Comparison of ENCODE assay signal across 15 mouse cellular contexts in the genomic region with DNA sequence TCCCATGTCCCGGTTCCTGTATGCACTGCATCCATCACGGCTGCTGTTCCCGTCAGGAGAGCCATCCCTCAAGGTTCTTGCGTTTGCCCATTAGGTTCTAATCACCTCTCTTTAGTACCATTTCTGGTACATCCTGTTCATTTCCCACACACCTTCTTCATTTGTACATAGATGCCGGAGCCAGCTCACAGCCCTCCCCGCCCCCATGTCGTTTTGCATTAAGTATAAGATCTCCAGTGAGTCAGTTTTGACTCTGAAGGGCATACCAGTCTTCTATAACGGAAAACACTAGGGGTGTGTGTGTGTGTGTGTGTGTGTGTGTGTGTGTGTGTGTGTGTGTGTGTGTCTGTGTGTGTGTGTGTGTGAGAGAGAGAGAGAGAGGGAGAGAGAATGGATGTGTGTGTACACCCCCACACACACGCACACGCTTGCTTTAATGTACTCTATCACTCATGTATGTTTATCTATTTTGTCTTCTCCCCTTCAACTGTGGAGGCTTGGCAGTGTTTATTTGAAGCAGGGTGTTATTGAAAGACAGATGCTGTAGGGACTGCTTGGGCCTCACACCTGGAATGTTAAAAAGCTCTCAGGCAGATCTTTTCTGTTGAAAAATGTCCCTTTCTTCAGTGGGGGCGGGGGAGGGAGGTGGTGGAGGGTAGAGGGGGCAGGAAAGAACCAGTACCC.
DNase-seq lines count a peak whose midpoint lies in the region; ATAC-seq and TF ChIP-seq lines count a peak whose summit lies in the region.
"Had no signal": no experiment of that assay in that cellular context is flagged by ENCODE, and none has a peak within 500 bp of the region (broad histone marks: within the 10 kb centered on the region; RNA-seq: fewer than 3 reads in every experiment).

No protein-coding gene starts in this region.

- no peak overlapping the region for H3K9ac ChIP-seq in intestine, embryonic 15.5 days
- H3K9ac ChIP-seq in intestine, postnatal 0 days (ENCODE audit: low read depth, low read length), result no peak overlapping the region
- no peak overlapping the region for H3K9ac ChIP-seq in embryonic facial prominence, embryonic 13.5 days
- H3K9ac ChIP-seq in midbrain, embryonic 13.5 days (replicated peaks), result peak overlapping the region; percentile 44; the same call in 1 of the 2 replicates
- no peak overlapping the region for H3K9ac ChIP-seq in liver, embryonic 11.5 days (ENCODE audit: low read depth, low read length)
- no peak overlapping the region for H3K9ac ChIP-seq in kidney, embryonic 15.5 days

- TF ChIP-seq CTCF in intestine, postnatal 0 days (IDR thresholded peaks at IDR 0.05; ENCODE audit: low read depth), result no peak

- no peaks in the 10 kb centered on the region for H3K27me3 ChIP-seq in intestine, embryonic 15.5 days (replicated peaks)
- no peaks in the 10 kb centered on the region for H3K27me3 ChIP-seq in intestine, postnatal 0 days (replicated peaks; ENCODE audit: control insufficient read depth, insufficient read depth, low read length)
- no peaks in the 10 kb centered on the region for H3K27me3 ChIP-seq in embryonic facial prominence, embryonic 13.5 days
- H3K27me3 ChIP-seq in midbrain, embryonic 13.5 days, result 0 out of 2 replicates have a peak, but pooled peaks cover 3% of the 10 kb centered on the region
- no peaks in the 10 kb centered on the region for H3K27me3 ChIP-seq in liver, embryonic 11.5 days (replicated peaks; ENCODE audit: control insufficient read depth, insufficient read depth, low read length)
- no peaks in the 10 kb centered on the region for H3K27me3 ChIP-seq in kidney, embryonic 15.5 days
- H3K27me3 ChIP-seq: Patski had no signal

- H3K4me3 ChIP-seq in intestine, embryonic 15.5 days (replicated peaks), result no peak overlapping the region
- no peak overlapping the region for H3K4me3 ChIP-seq in intestine, postnatal 0 days (ENCODE audit: low read depth, low read length)
- H3K4me3 ChIP-seq in embryonic facial prominence, embryonic 13.5 days, result no peak overlapping the region
- H3K4me3 ChIP-seq in midbrain, embryonic 13.5 days (replicated peaks), result no peak overlapping the region
- no peak overlapping the region for H3K4me3 ChIP-seq in liver, embryonic 11.5 days (ENCODE audit: low read depth, low read length)
- no peak overlapping the region for H3K4me3 ChIP-seq in kidney, embryonic 15.5 days (replicated peaks)
- H3K4me3 ChIP-seq: heart, embryonic 10.5 days had no signal

- 0 out of 2 replicates have a peak overlapping the region, but pooled peaks have one; percentile 11 for H3K27ac ChIP-seq in intestine, embryonic 15.5 days
- no peak overlapping the region for H3K27ac ChIP-seq in intestine, postnatal 0 days (ENCODE audit: low read depth, low read length)
- H3K27ac ChIP-seq in embryonic facial prominence, embryonic 13.5 days, result 0 out of 2 replicates have a peak overlapping the region, but pooled peaks have one; percentile 18
- H3K27ac ChIP-seq in midbrain, embryonic 13.5 days, result peak overlapping the region; percentile 92
- H3K27ac ChIP-seq in liver, embryonic 11.5 days (ENCODE audit: low read depth, low read length), result no peak overlapping the region
- H3K27ac ChIP-seq in kidney, embryonic 15.5 days, result no peak overlapping the region
- H3K27ac ChIP-seq: kidney, postnatal 0 days had no signal

- no peaks in the 10 kb centered on the region for H3K36me3 ChIP-seq in intestine, embryonic 15.5 days
- H3K36me3 ChIP-seq in intestine, postnatal 0 days (ENCODE audit: control insufficient read depth, insufficient read depth), result no peaks in the 10 kb centered on the region
- no peaks in the 10 kb centered on the region for H3K36me3 ChIP-seq in embryonic facial prominence, embryonic 13.5 days
- no peaks in the 10 kb centered on the region for H3K36me3 ChIP-seq in midbrain, embryonic 13.5 days
- no peaks in the 10 kb centered on the region for H3K36me3 ChIP-seq in liver, embryonic 11.5 days (ENCODE audit: control insufficient read depth, insufficient read depth, low read length)
- H3K36me3 ChIP-seq in kidney, embryonic 15.5 days, result no peaks in the 10 kb centered on the region
- H3K36me3 ChIP-seq: heart, embryonic 10.5 days had no signal

- H3K4me2 ChIP-seq in intestine, embryonic 15.5 days (replicated peaks), result no peak overlapping the region
- H3K4me2 ChIP-seq in intestine, postnatal 0 days (replicated peaks; ENCODE audit: low read depth), result no peak overlapping the region
- no peak overlapping the region for H3K4me2 ChIP-seq in embryonic facial prominence, embryonic 13.5 days
- H3K4me2 ChIP-seq in midbrain, embryonic 13.5 days (replicated peaks), result no peak overlapping the region
- no peak overlapping the region for H3K4me2 ChIP-seq in liver, embryonic 11.5 days
- no peak overlapping the region for H3K4me2 ChIP-seq in kidney, embryonic 15.5 days

- H3K9me3 ChIP-seq in intestine, embryonic 15.5 days, result no peaks in the 10 kb centered on the region
- no peaks in the 10 kb centered on the region for H3K9me3 ChIP-seq in intestine, postnatal 0 days (ENCODE audit: control insufficient read depth)
- no peaks in the 10 kb centered on the region for H3K9me3 ChIP-seq in embryonic facial prominence, embryonic 13.5 days
- no peaks in the 10 kb centered on the region for H3K9me3 ChIP-seq in midbrain, embryonic 13.5 days
- no peaks in the 10 kb centered on the region for H3K9me3 ChIP-seq in liver, embryonic 11.5 days (ENCODE audit: control insufficient read depth, low read length)
- H3K9me3 ChIP-seq in kidney, embryonic 15.5 days (replicated peaks), result no peaks in the 10 kb centered on the region
- H3K9me3 ChIP-seq: heart, embryonic 10.5 days had no signal

- WGBS in intestine, embryonic 15.5 days, result 49% methylated on average over 11 of the region's 11 CpGs
- 74% methylated on average over 11 of the region's 11 CpGs for WGBS in intestine, postnatal 0 days
- 54% methylated on average over 11 of the region's 11 CpGs for WGBS in embryonic facial prominence, embryonic 13.5 days
- WGBS in midbrain, embryonic 13.5 days, result 72% methylated on average over 11 of the region's 11 CpGs
- 63% methylated on average over 11 of the region's 11 CpGs for WGBS in liver, embryonic 11.5 days
- WGBS in kidney, embryonic 15.5 days, result 64% methylated on average over 11 of the region's 11 CpGs

- H3K4me1 ChIP-seq in intestine, embryonic 15.5 days (replicated peaks), result peaks cover 37% of the 10 kb centered on the region
- 0 out of 2 replicates have a peak, but pooled peaks cover 2% of the 10 kb centered on the region for H3K4me1 ChIP-seq in intestine, postnatal 0 days (replicated peaks; ENCODE audit: control insufficient read depth, insufficient read depth, low read length)
- peaks cover 77% of the 10 kb centered on the region for H3K4me1 ChIP-seq in embryonic facial prominence, embryonic 13.5 days
- H3K4me1 ChIP-seq in midbrain, embryonic 13.5 days (replicated peaks), result peaks cover 98% of the 10 kb centered on the region
- H3K4me1 ChIP-seq in liver, embryonic 11.5 days (replicated peaks; ENCODE audit: control insufficient read depth, insufficient read depth, low read length), result peaks cover 3% of the 10 kb centered on the region; the same call in 1 of the 2 replicates
- peaks cover 28% of the 10 kb centered on the region for H3K4me1 ChIP-seq in kidney, embryonic 15.5 days

- DNase-seq in CD4-positive helper T cell, adult 2 months (ENCODE audit: low read depth, low spot score), result peak; percentile 30
- DNase-seq in liver, embryonic 11.5 days (ENCODE audit: low spot score), result no peak
- DNase-seq in MN1 (ENCODE audit: low spot score), result no peak
- DNase-seq: cerebellum, adult 2 months; gastrocnemius, postnatal 14 days; heart, postnatal 36 days; lung, postnatal 10 days had no signal

- no peak for ATAC-seq in intestine, embryonic 15.5 days
- ATAC-seq in intestine, postnatal 0 days, result no peak
- no peak for ATAC-seq in embryonic facial prominence, embryonic 13.5 days (ENCODE audit: insufficient number of reproducible peaks, insufficient read depth, low FRiP score, low TSS enrichment, low read depth)
- ATAC-seq in midbrain, embryonic 13.5 days, result no peak
- no peak for ATAC-seq in liver, embryonic 11.5 days (replicated peaks; ENCODE audit: low FRiP score)
- ATAC-seq in kidney, embryonic 15.5 days (replicated peaks; ENCODE audit: low FRiP score), result no peak
- ATAC-seq: Patski had no signal

Comparison
In these comparisons a context has a peak if more than half of its experiments do, and no peak if none do; other contexts are left out.
1. H3K27ac ChIP-seq: peak in intestine, embryonic 15.5 days (single experiment), embryonic facial prominence, embryonic 13.5 days (single experiment) and midbrain, embryonic 13.5 days (single experiment); none in intestine, postnatal 0 days (single experiment), liver, embryonic 11.5 days (single experiment) and kidney, embryonic 15.5 days (single experiment).